Mouse (Mus musculus) olfactory bulb, adult 2 months (tissue): ENCODE results near the gene Fcf1.

Experiments used
- CTCF ChIP-seq: fragments of 200-500 bp; IDR thresholded peaks from 2 replicates; pipeline ENCODE4 v1.5.1; 2012; ENCODE audit warnings: low read depth, mild to moderate bottlenecking, low read length, moderate library complexity; ENCODE audit not compliant: insufficient read depth
- POLR2A ChIP-seq: fragments of 200-500 bp; IDR thresholded peaks from 2 replicates; pipeline ENCODE4 v1.6.1; 2012; ENCODE audit warnings: mild to moderate bottlenecking, low read depth, low read length, moderate library complexity; ENCODE audit not compliant: insufficient read depth

GRCm38 (mm10) chr12:84995112-84995761, 24.5 kb downstream of the Fcf1 start:
- TF ChIP-seq POLR2A (no peak), CTCF (no peak)
